Mouse (Mus musculus) fibroblast of lung, adult 2 months (primary cell): ENCODE data around the gene Stk10.

Experiments
- DNase-seq: peaks from one replicate; pipeline ENCODE4 v3.0.0-alpha.2; 2011; ENCODE audit warnings: low read depth

Gene Stk10

GRCm38 (mm10) chr11:32524122-32524920 lies 8.8 kb upstream of the Stk10 start:
- no peak for DNase-seq

GRCm38 (mm10) chr11:32527006-32527405 lies 6.1 kb upstream of the Stk10 start:
- no peak for DNase-seq

- DNase-seq: no peak
Measured at GRCm38 (mm10) chr11:32530151-32530550, 3.0 kb upstream of the Stk10 start.

- no peak for DNase-seq
Measured at GRCm38 (mm10) chr11:32531871-32532764, 987 bp upstream of the Stk10 start, which contains the start of gene Efcab9. TSS of gene Efcab9 (minus strand) at chr11:32532081.

GRCm38 (mm10) chr11:32533482-32534261 lies 567 bp downstream of the Stk10 start:
- DNase-seq: no peak

- no peak for DNase-seq
Measured at GRCm38 (mm10) chr11:32534453-32535075, 1.5 kb downstream of the Stk10 start.

- DNase-seq: no peak
Measured at GRCm38 (mm10) chr11:32535646-32536045, 2.5 kb downstream of the Stk10 start.

- no peak for DNase-seq
Measured at GRCm38 (mm10) chr11:32536954-32537353, 3.8 kb downstream of the Stk10 start.

GRCm38 (mm10) chr11:32538435-32538834 lies 5.3 kb downstream of the Stk10 start:
- no peak for DNase-seq

GRCm38 (mm10) chr11:32538846-32539245 lies 5.7 kb downstream of the Stk10 start:
- DNase-seq: no peak

GRCm38 (mm10) chr11:32539717-32540116 lies 6.6 kb downstream of the Stk10 start:
- DNase-seq: no peak

- DNase-seq: no peak
Measured at GRCm38 (mm10) chr11:32540463-32540862, 7.4 kb downstream of the Stk10 start.

- DNase-seq: no peak
Measured at GRCm38 (mm10) chr11:32542181-32542580, 9.1 kb downstream of the Stk10 start.

GRCm38 (mm10) chr11:32542687-32543411 lies 9.7 kb downstream of the Stk10 start:
- DNase-seq: no peak

GRCm38 (mm10) chr11:32544041-32544440 lies 10.9 kb downstream of the Stk10 start:
- DNase-seq: no peak

GRCm38 (mm10) chr11:32544497-32544896 lies 11.4 kb downstream of the Stk10 start:
- DNase-seq: no peak

GRCm38 (mm10) chr11:32545605-32546004 lies 12.5 kb downstream of the Stk10 start:
- no peak for DNase-seq

- no peak for DNase-seq
Measured at GRCm38 (mm10) chr11:32546483-32546882, 13.4 kb downstream of the Stk10 start.

GRCm38 (mm10) chr11:32547391-32547947 lies 14.4 kb downstream of the Stk10 start:
- DNase-seq: no peak

GRCm38 (mm10) chr11:32548240-32548639 lies 15.1 kb downstream of the Stk10 start:
- DNase-seq: no peak

- no peak for DNase-seq
Measured at GRCm38 (mm10) chr11:32549236-32549635, 16.1 kb downstream of the Stk10 start.
